In genomic region chr9:63803181-63803591, GRCm38 (mm10) we compare ENCODE assay signal across 8 mouse cellular contexts. TPM values are rescaled to one million over a fixed set of nuclear protein-coding genes. Genes with fewer than 3 reads are reported as not detected.
DNase-seq lines count a peak whose midpoint lies in the region; ATAC-seq and TF ChIP-seq lines count a peak whose summit lies in the region.

No protein-coding gene starts in this region.

- no peaks in the 10 kb centered on the region for H3K9me3 ChIP-seq in heart, embryonic 15.5 days (replicated peaks)
- no peaks in the 10 kb centered on the region for H3K9me3 ChIP-seq in intestine, postnatal 0 days (ENCODE audit: control insufficient read depth)
- no peaks in the 10 kb centered on the region for H3K9me3 ChIP-seq in midbrain, postnatal 0 days (ENCODE audit: low read length)

- 11% methylated on average over 8 of the region's 8 CpGs for WGBS in heart, embryonic 15.5 days
- WGBS in intestine, postnatal 0 days = 9% methylated on average over 8 of the region's 8 CpGs
- 14% methylated on average over 8 of the region's 8 CpGs for WGBS in midbrain, postnatal 0 days

- H3K9ac ChIP-seq in heart, embryonic 15.5 days = no peak overlapping the region
- H3K9ac ChIP-seq in intestine, postnatal 0 days (ENCODE audit: low read depth, low read length) = no peak overlapping the region
- no peak overlapping the region for H3K9ac ChIP-seq in midbrain, postnatal 0 days (replicated peaks; ENCODE audit: low read length, poor library complexity, severe bottlenecking)

- H3K27ac ChIP-seq in heart, embryonic 15.5 days = no peak overlapping the region
- H3K27ac ChIP-seq in intestine, postnatal 0 days (ENCODE audit: low read depth, low read length) = no peak overlapping the region
- no peak overlapping the region for H3K27ac ChIP-seq in midbrain, postnatal 0 days (ENCODE audit: low read depth, low read length)

- H3K4me3 ChIP-seq in heart, embryonic 15.5 days = no peak overlapping the region
- H3K4me3 ChIP-seq in intestine, postnatal 0 days (ENCODE audit: low read depth, low read length) = no peak overlapping the region
- no peak overlapping the region for H3K4me3 ChIP-seq in midbrain, postnatal 0 days (ENCODE audit: low read depth, low read length)

- no peak for TF ChIP-seq CTCF in intestine, postnatal 0 days (IDR thresholded peaks at IDR 0.05; ENCODE audit: low read depth)
- TF ChIP-seq CTCF in midbrain, postnatal 0 days (IDR thresholded peaks at IDR 0.05) = no peak

- no peaks in the 10 kb centered on the region for H3K36me3 ChIP-seq in heart, embryonic 15.5 days
- H3K36me3 ChIP-seq in intestine, postnatal 0 days (ENCODE audit: control insufficient read depth, insufficient read depth) = no peaks in the 10 kb centered on the region
- no peaks in the 10 kb centered on the region for H3K36me3 ChIP-seq in midbrain, postnatal 0 days (ENCODE audit: insufficient read depth, low read length)

- intact Hi-C loops in heart, postnatal 10 days (cut with DNase I) = no loop called here

- peaks cover 8% of the 10 kb centered on the region for H3K4me1 ChIP-seq in heart, embryonic 15.5 days (replicated peaks)
- 0 out of 2 replicates have a peak, but pooled peaks cover 2% of the 10 kb centered on the region for H3K4me1 ChIP-seq in intestine, postnatal 0 days (replicated peaks; ENCODE audit: control insufficient read depth, insufficient read depth, low read length)
- no peaks in the 10 kb centered on the region for H3K4me1 ChIP-seq in midbrain, postnatal 0 days (ENCODE audit: insufficient read depth, low read length)

- H3K27me3 ChIP-seq in heart, embryonic 15.5 days = no peaks in the 10 kb centered on the region
- no peaks in the 10 kb centered on the region for H3K27me3 ChIP-seq in intestine, postnatal 0 days (replicated peaks; ENCODE audit: control insufficient read depth, insufficient read depth, low read length)
- no peaks in the 10 kb centered on the region for H3K27me3 ChIP-seq in midbrain, postnatal 0 days (ENCODE audit: insufficient read depth, low read length)

- H3K4me2 ChIP-seq in heart, embryonic 15.5 days = no peak overlapping the region
- peak overlapping the region; percentile 27; the same call in 1 of the 2 replicates for H3K4me2 ChIP-seq in intestine, postnatal 0 days (replicated peaks; ENCODE audit: low read depth)
- no peak overlapping the region for H3K4me2 ChIP-seq in midbrain, postnatal 0 days (ENCODE audit: low read depth, low read length, poor library complexity, severe bottlenecking)

- ATAC-seq in heart, embryonic 15.5 days (replicated peaks; ENCODE audit: insufficient number of reproducible peaks, insufficient read depth, low FRiP score, low read depth) = peak; percentile 60
- peak; percentile 76 for ATAC-seq in intestine, postnatal 0 days
- ATAC-seq in midbrain, postnatal 0 days (ENCODE audit: low FRiP score) = no peak

- no peak for DNase-seq in heart, postnatal 10 days
- DNase-seq in embryo, embryonic 10.5 days (ENCODE audit: low spot score) = peak; percentile 91
- peak; percentile 30 for DNase-seq in midbrain, postnatal 0 days (ENCODE audit: low spot score)
- DNase-seq in cerebellum, postnatal 14 days = no peak
- no peak for DNase-seq in layer of hippocampus, adult 8-10 months (ENCODE audit: low spot score in 2 of 2)
- no peak for DNase-seq in cerebellum, adult 9-11 months

RNA-seq across cellular contexts. Expression of gene Smad3, which starts 45.4 kb away (rescaled TPM):
- polyA plus RNA-seq in heart, embryonic 15.5 days (2015; fragmentation: Nextera tagmentation; extraction: Ambion mirVana) = 11.6 and 14.8 TPM in 2 replicates
- 10 to 100 TPM; 17.0 to 22.6 TPM for total RNA-seq in heart, postnatal 10 days (2021)
- polyA plus RNA-seq in intestine, postnatal 0 days (2015; fragmentation: Nextera tagmentation; extraction: Ambion mirVana) = 5.0 and 5.7 TPM in 2 replicates
- total RNA-seq in midbrain, postnatal 0 days (2014; rRNA removed) = 13.2 and 20.6 TPM in 2 replicates
- polyA plus RNA-seq in midbrain, postnatal 0 days (2015; fragmentation: Nextera tagmentation; extraction: Ambion mirVana) = 4.0 TPM in 2 replicates
- 10 to 100 TPM; 48.8 to 57.3 (median 53.6) TPM for total RNA-seq in layer of hippocampus, adult 8-10 months (2022)

Comparison
In these comparisons a context has a peak if more than half of its experiments do, and no peak if none do; other contexts are left out.
1. DNase-seq: peak in embryo, embryonic 10.5 days (single experiment) and midbrain, postnatal 0 days (single experiment); none in heart, postnatal 10 days (0 of 2), cerebellum, postnatal 14 days (0 of 2), layer of hippocampus, adult 8-10 months (0 of 2) and cerebellum, adult 9-11 months (single experiment).